Mouse (Mus musculus) adrenal gland, postnatal 25 days (tissue): Measurements from ENCODE around the gene Gm39566. TPM values are rescaled to one million over a fixed set of nuclear protein-coding genes. Genes with fewer than 3 reads are reported as not detected.

Source experiments
- total RNA-seq: library from RNA; stranded (reverse); gene quantifications from 2 replicates; pipeline ENCODE4 v1.2.3, GENCODE M21; 2021

Gm39566 gene
- total RNA-seq, 1 experiment from 2014 or later, result not detected

Other genes with a start within 250 kb of the Gm39566 start
- gene Wrap53, start 235.0 kb downstream of the Gm39566 start, total RNA-seq, result 12.5 and 12.9 TPM in 2 replicates
- gene Trp53, start 234.9 kb downstream of the Gm39566 start, total RNA-seq, result 74.1 and 81.7 TPM in 2 replicates
- gene Atp1b2, start 209.4 kb downstream of the Gm39566 start, total RNA-seq, result 34.0 and 38.0 TPM in 2 replicates
- not detected in 2 replicates for gene Shbg, start 197.4 kb downstream of the Gm39566 start, total RNA-seq
- gene Sat2, start 193.3 kb downstream of the Gm39566 start, total RNA-seq, result 6.7 and 16.9 TPM in 2 replicates
- gene Fxr2, start 182.3 kb downstream of the Gm39566 start, total RNA-seq, result 89.7 and 101 TPM in 2 replicates
- gene Sox15, start 160.0 kb downstream of the Gm39566 start, total RNA-seq, result 0.39 TPM in 1 of 2 replicates, not detected in the other
- gene Mpdu1, start 152.7 kb downstream of the Gm39566 start, total RNA-seq, result 123 and 137 TPM in 2 replicates
- 14.2 and 22.6 TPM in 2 replicates for gene Cd68, start 149.1 kb downstream of the Gm39566 start, total RNA-seq
- gene Eif4a1, start 142.9 kb downstream of the Gm39566 start, total RNA-seq, result 624 and 654 TPM in 2 replicates
- gene Senp3, start 133.2 kb downstream of the Gm39566 start, total RNA-seq, result 91.6 and 91.8 TPM in 2 replicates
- 3.8 and 4.1 TPM in 2 replicates for gene Tnfsf13, start 129.5 kb downstream of the Gm39566 start, total RNA-seq
- gene Tnfsf12, start 119.4 kb downstream of the Gm39566 start, total RNA-seq, result 16.6 and 25.6 TPM in 2 replicates
- gene Tnfsfm13, start 119.2 kb downstream of the Gm39566 start, total RNA-seq, result 3.8 and 4.6 TPM in 2 replicates
- 98.5 and 101 TPM in 2 replicates for gene Polr2a, start 56.7 kb downstream of the Gm39566 start, total RNA-seq
- gene Slc35g3, start 53.3 kb downstream of the Gm39566 start, total RNA-seq, result not detected in 2 replicates
- gene Zbtb4, start 49.4 kb downstream of the Gm39566 start, total RNA-seq, result 39.5 and 65.8 TPM in 2 replicates
- 1.8 and 2.4 TPM in 2 replicates for gene Chrnb1, start 19.4 kb downstream of the Gm39566 start, total RNA-seq
- gene Fgf11, start 13.4 kb downstream of the Gm39566 start, total RNA-seq, result 3.6 and 3.9 TPM in 2 replicates
- gene Tmem102, start 9.7 kb downstream of the Gm39566 start, total RNA-seq, result not detected in 2 replicates
- gene Spem2, start 3.2 kb upstream of the Gm39566 start, total RNA-seq, result not detected in 2 replicates
- not detected in 2 replicates for gene Spem1, start 6.9 kb upstream of the Gm39566 start, total RNA-seq
- gene Nlgn2, start 22.5 kb upstream of the Gm39566 start, total RNA-seq, result 18.6 and 19.7 TPM in 2 replicates
- 149 and 152 TPM in 2 replicates for gene Tmem256, start 23.2 kb upstream of the Gm39566 start, total RNA-seq
- 43.8 and 52.9 TPM in 2 replicates for gene Plscr3, start 31.1 kb upstream of the Gm39566 start, total RNA-seq
- not detected in 2 replicates for gene Tnk1, start 43.4 kb upstream of the Gm39566 start, total RNA-seq
- not detected in 2 replicates for gene Tmem95, start 62.7 kb upstream of the Gm39566 start, total RNA-seq
- 4.4 and 4.9 TPM in 2 replicates for gene Kctd11, start 66.1 kb upstream of the Gm39566 start, total RNA-seq
- gene Acap1, start 80.2 kb upstream of the Gm39566 start, total RNA-seq, result 0.30 TPM in 1 of 2 replicates, not detected in the other
- gene 2810408A11Rik, start 85.7 kb upstream of the Gm39566 start, total RNA-seq, result 1.2 and 2.6 TPM in 2 replicates
- gene Neurl4, start 85.8 kb upstream of the Gm39566 start, total RNA-seq, result 52.4 and 55.5 TPM in 2 replicates
- gene Gps2, start 98.6 kb upstream of the Gm39566 start, total RNA-seq, result 62.5 and 70.2 TPM in 2 replicates
- 542 and 558 TPM in 2 replicates for gene Eif5a, start 106.7 kb upstream of the Gm39566 start, total RNA-seq
- 14.1 and 14.8 TPM in 2 replicates for gene Ybx2, start 120.5 kb upstream of the Gm39566 start, total RNA-seq
- gene Slc2a4, start 132.9 kb upstream of the Gm39566 start, total RNA-seq, result 42.6 and 48.6 TPM in 2 replicates
- 0.52 TPM in 1 of 2 replicates, not detected in the other for gene Cldn7, start 149.5 kb upstream of the Gm39566 start, total RNA-seq
- gene Ctdnep1, start 165.9 kb upstream of the Gm39566 start, total RNA-seq, result 123 and 141 TPM in 2 replicates
- 71.1 and 76.1 TPM in 2 replicates for gene Elp5, start 167.2 kb upstream of the Gm39566 start, total RNA-seq
- gene Gabarap, start 175.8 kb upstream of the Gm39566 start, total RNA-seq, result 406 and 407 TPM in 2 replicates
- gene Phf23, start 180.5 kb upstream of the Gm39566 start, total RNA-seq, result 55.7 and 64.6 TPM in 2 replicates
- 19.6 and 22.3 TPM in 2 replicates for gene Dvl2, start 185.3 kb upstream of the Gm39566 start, total RNA-seq
- 391 and 422 TPM in 2 replicates for gene Acadvl, start 200.1 kb upstream of the Gm39566 start, total RNA-seq
- gene Dlg4, start 201.6 kb upstream of the Gm39566 start, total RNA-seq, result 30.7 and 31.0 TPM in 2 replicates
- 0.91 and 3.4 TPM in 2 replicates for gene Asgr1, start 238.8 kb upstream of the Gm39566 start, total RNA-seq